Mouse (Mus musculus) G1E (cell line): ENCODE measurements around the gene Tshz2.

ENCODE experiments used
- CTCF ChIP-seq: IDR thresholded peaks from 2 replicates; pipeline ENCODE4 v1.5.1; 2012; ENCODE audit warnings: low read depth, low read length, inconsistent platforms, mixed read lengths
- GATA1 ChIP-seq: IDR thresholded peaks from 2 replicates; pipeline ENCODE4 v1.6.1; 2012; ENCODE audit warnings: borderline replicate concordance, low read length, inconsistent platforms, mixed read lengths
- TAL1 ChIP-seq: conservative IDR thresholded peaks from 2 replicates; pipeline ENCODE4 v1.6.1; 2012; ENCODE audit warnings: low read depth, low read length, inconsistent platforms, mixed read lengths

DNA sequence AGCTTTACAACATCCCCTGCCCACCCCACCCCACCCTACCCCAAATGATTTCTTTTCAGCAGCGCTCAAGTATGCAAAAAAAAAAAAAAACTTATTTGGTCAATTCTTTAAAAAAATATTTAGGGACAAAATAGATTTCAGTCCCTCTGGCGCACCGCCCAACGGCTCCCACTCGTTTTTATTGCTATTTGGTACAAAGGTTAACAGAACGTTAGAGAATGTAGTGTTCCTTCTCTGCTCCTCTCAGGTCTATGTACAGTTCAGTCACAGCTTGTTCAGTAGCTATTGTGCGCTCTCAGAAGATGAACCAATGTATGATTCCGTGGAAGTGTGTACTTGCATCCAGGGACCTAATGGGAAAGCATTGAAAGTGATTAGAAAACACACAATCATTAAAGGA lies 477.5 kb downstream of the Tshz2 start:
- TF ChIP-seq CTCF (no peak), GATA1 (no peak), TAL1 (no peak)
